In genomic region chr13:111685751-111686462, GRCm38 (mm10) we compare ENCODE assay signal across 8 mouse cellular contexts. TPM values are rescaled to one million over a fixed set of nuclear protein-coding genes. Genes with fewer than 3 reads are reported as not detected.
A peak's percentile ranks its signal among the peaks of the same experiment; 100 is the strongest.
DNase-seq lines count a peak whose midpoint lies in the region; ATAC-seq lines count a peak whose summit lies in the region.

No protein-coding gene starts in this region.

- intact Hi-C loops in left cerebral cortex, postnatal 10 days (cut with DNase I), result loop anchor here (5.0 kb wide), 1 partner anchor 41 kb away; no protein-coding TSS in a partner anchor

- peak; percentile 92 to 97 for DNase-seq in adrenal gland, adult (ENCODE audit: inconsistent age in 2 of 2, low spot score in 1 of 2)
- peak; percentile 87 for DNase-seq in embryo, embryonic 10 days (ENCODE audit: low spot score)
- peak; percentile 88 for DNase-seq in gastrocnemius, postnatal 10 days
- DNase-seq in left cerebral cortex, postnatal 10 days (ENCODE audit: extremely low spot score in 1 of 2, low spot score in 2 of 2), result peak; percentile 70 to 92
- DNase-seq in right cerebral cortex, postnatal 14 days, result peak; percentile 81
- DNase-seq in urinary bladder, postnatal 25 days (ENCODE audit: low spot score), result peak; percentile 78

- peak; percentile 92 for ATAC-seq in inflammation-experienced regulatory T-cells, adult 6 months
- peak; percentile 68 for ATAC-seq in megakaryocyte progenitor cell, adult 5-6 weeks (replicated peaks; ENCODE audit: poor library complexity)

RNA-seq across cellular contexts. Expression of gene Mier3, which starts 5.1 kb away (rescaled TPM):
- total RNA-seq in gastrocnemius, postnatal 10 days (2021), result 10 to 100 TPM; 16.0 to 19.0 TPM
- 10 to 100 TPM; 15.0 to 19.9 (median 17.1) TPM for polyA plus RNA-seq in inflammation-experienced regulatory T-cells, adult 6 months (2017; shearing (Covaris generic))
- 10 to 100 TPM; 30.1 to 30.8 TPM for total RNA-seq in left cerebral cortex, postnatal 10 days (2021)
- total RNA-seq in megakaryocyte progenitor cell, adult 5-6 weeks (2015), result 32.0 and 33.3 TPM in 2 replicates
- 35.9 and 53.4 TPM in 2 replicates for total RNA-seq in megakaryocyte progenitor cell, adult 5-6 weeks (2017)

Comparison
In these comparisons a context has a peak if more than half of its experiments do, and no peak if none do; other contexts are left out.
1. Peak in every context shown above with its lines: DNase-seq and ATAC-seq.